Mouse (Mus musculus) central nervous system, embryonic 11.5 days (tissue): ENCODE data around the gene Spats2l. TPM values are rescaled to one million over a fixed set of nuclear protein-coding genes. Genes with fewer than 3 reads are reported as not detected.

Experiments used
- polyA plus RNA-seq: library from polyadenylated mRNA; depleted of rRNA; stranded (reverse); fragments of >200 nt; gene quantifications from 2 replicates; pipeline ENCODE4 v1.2.3, GENCODE M21; 2012; rRNA removed

Spats2l gene
- 23.9 and 25.8 TPM in 2 replicates for polyA plus RNA-seq

GRCm38 (mm10) chr1:57774001-57774667 lies at the start of gene Spats2l:
Spats2l (plus strand) TSS chr1:57774162.

GRCm38 (mm10) chr1:57995432-57996132 lies 221.6 kb downstream of the Spats2l start, which contains the start of gene Sgo2a:
Sgo2a (plus strand) TSS chr1:57995971.

Other genes with a start within 250 kb of the Spats2l start
- 20.8 and 23.9 TPM in 2 replicates for gene Sgo2a, start 221.8 kb downstream of the Spats2l start, polyA plus RNA-seq
- gene Kctd18, start 244.8 kb downstream of the Spats2l start, polyA plus RNA-seq, result 30.6 and 46.4 TPM in 2 replicates